Mouse (Mus musculus) embryo, embryonic 11.5 days (tissue): ENCODE results near the gene Apol7a.
"Not testable (repeated sequence)": the region's sequence is repeated elsewhere in the genome, so short reads cannot be mapped to it uniquely, and the experiment has no call there.

Experiments used
- DNase-seq: peaks from one replicate; pipeline ENCODE4 v3.0.0-alpha.2; 2012; ENCODE audit warnings: low read depth, low spot score

Apol7a gene

GRCm38 (mm10) chr15:77399027-77399426 is at the start of gene Apol7a:
Gene Apol7a (minus strand): TSS chr15:77399110.
- DNase-seq = not testable (repeated sequence)

- not testable (repeated sequence) for DNase-seq
These were observed 48.5 kb upstream of the Apol7a start, which contains the start of gene Apol7b for GRCm38 (mm10) chr15:77447392-77447791. Gene Apol7b (minus strand): TSS chr15:77447492.

GRCm38 (mm10) chr15:77445668-77446067 is 46.8 kb upstream of the Apol7a start:
- not testable (repeated sequence) for DNase-seq

- not testable (repeated sequence) for DNase-seq
These were observed 45.8 kb upstream of the Apol7a start for GRCm38 (mm10) chr15:77444746-77445145.

GRCm38 (mm10) chr15:77428690-77429448 is 30.0 kb upstream of the Apol7a start:
- DNase-seq = not testable (repeated sequence)

- DNase-seq = not testable (repeated sequence)
These were observed 24.0 kb upstream of the Apol7a start for GRCm38 (mm10) chr15:77422925-77423324.

- not testable (repeated sequence) for DNase-seq
These were observed 20.7 kb upstream of the Apol7a start for GRCm38 (mm10) chr15:77419657-77420056.

- DNase-seq = not testable (repeated sequence)
These were observed 17.9 kb upstream of the Apol7a start for GRCm38 (mm10) chr15:77416655-77417333.

GRCm38 (mm10) chr15:77415653-77416052 is 16.7 kb upstream of the Apol7a start:
- not testable (repeated sequence) for DNase-seq

- DNase-seq = not testable (repeated sequence)
These were observed 13.8 kb upstream of the Apol7a start for GRCm38 (mm10) chr15:77412695-77413094.

- DNase-seq = not testable (repeated sequence)
These were observed 12.1 kb upstream of the Apol7a start, which contains the start of gene Apol9a for GRCm38 (mm10) chr15:77411035-77411434. Gene Apol9a (minus strand): TSS chr15:77411135.

- not testable (repeated sequence) for DNase-seq
These were observed 7.5 kb upstream of the Apol7a start for GRCm38 (mm10) chr15:77406370-77406769.

GRCm38 (mm10) chr15:77397450-77398132 is 1.3 kb downstream of the Apol7a start:
- not testable (repeated sequence) for DNase-seq

- not testable (repeated sequence) for DNase-seq
These were observed 5.1 kb downstream of the Apol7a start for GRCm38 (mm10) chr15:77393832-77394231.

GRCm38 (mm10) chr15:77387462-77387861 is 11.4 kb downstream of the Apol7a start:
- DNase-seq = no peak

GRCm38 (mm10) chr15:77384340-77385030 is 14.4 kb downstream of the Apol7a start:
- no peak for DNase-seq

- no peak for DNase-seq
These were observed 16.0 kb downstream of the Apol7a start for GRCm38 (mm10) chr15:77382880-77383279.

- DNase-seq = no peak
These were observed 16.5 kb downstream of the Apol7a start for GRCm38 (mm10) chr15:77382271-77382850.

GRCm38 (mm10) chr15:77381481-77381880 is 17.4 kb downstream of the Apol7a start:
- no peak for DNase-seq

GRCm38 (mm10) chr15:77379921-77380320 is 19.0 kb downstream of the Apol7a start:
- no peak for DNase-seq

GRCm38 (mm10) chr15:77377419-77377818 is 21.5 kb downstream of the Apol7a start:
- no peak for DNase-seq
